Mouse (Mus musculus): ENCODE data around the gene Olfr601.

- TF ChIP-seq CTCF (IDR thresholded peaks at IDR 0.05; ENCODE audit: insufficient read depth, low read depth, low read length): no peak
- TF ChIP-seq POLR2A (IDR thresholded peaks at IDR 0.05; ENCODE audit: insufficient read depth, low read depth, low read length): no peak
Measured at GRCm38 (mm10) chr7:103386077-103386476, 23.6 kb upstream of the Olfr601 start, which contains the start of gene Olfr603.

Measured in olfactory bulb, adult 2 months (tissue).